Mouse (Mus musculus) kidney, embryonic 15.5 days (tissue): ENCODE results near the gene Eps8. TPM values are rescaled to one million over a fixed set of nuclear protein-coding genes. Genes with fewer than 3 reads are reported as not detected.

Experiments
- ATAC-seq: fragments of 200-750 bp; cut with Nextera tagmentation; replicated peaks from 2 replicates; pipeline ENCODE4 v1.8.0; 2017; ENCODE audit warnings: moderate TSS enrichment; ENCODE audit not compliant: low FRiP score
- H3K27ac ChIP-seq: fragments of 300-500 bp; sonication (generic); 2 replicates; pipeline ENCODE4 v1.5.1; 2015; ENCODE audit warnings: mild to moderate bottlenecking, inconsistent platforms
- H3K27me3 ChIP-seq: fragments of 300-500 bp; sonication (generic); 2 replicates; pipeline ENCODE4 v1.6.1; 2015; ENCODE audit warnings: inconsistent platforms
- H3K36me3 ChIP-seq: fragments of 300-500 bp; sonication (generic); 2 replicates; pipeline ENCODE4 v1.6.1; 2015; ENCODE audit warnings: inconsistent platforms
- H3K4me1 ChIP-seq: fragments of 300-500 bp; sonication (generic); 2 replicates; pipeline ENCODE4 v1.6.1; 2015; ENCODE audit warnings: inconsistent platforms
- H3K4me2 ChIP-seq: fragments of 300-500 bp; sonication (generic); 2 replicates; pipeline ENCODE4 v1.6.1; 2015; ENCODE audit warnings: moderate library complexity, mild to moderate bottlenecking, inconsistent platforms
- H3K4me3 ChIP-seq: fragments of 300-500 bp; sonication (generic); replicated peaks from 2 replicates; pipeline ENCODE4 v1.5.1; 2015; ENCODE audit warnings: mild to moderate bottlenecking, inconsistent platforms
- H3K9ac ChIP-seq: fragments of 300-500 bp; sonication (generic); 2 replicates; pipeline ENCODE4 v1.6.1; 2015; ENCODE audit warnings: mild to moderate bottlenecking, inconsistent platforms
- H3K9me3 ChIP-seq: fragments of 300-500 bp; sonication (generic); replicated peaks from 2 replicates; pipeline ENCODE4 v1.6.1; 2016; ENCODE audit warnings: inconsistent platforms
- whole genome bisulfite sequencing: fragments of 180-500 bp; shearing (Covaris S2); methylation state at CpG from one replicate; pipeline ENCODE4 v1.1.7; 2015; ENCODE audit warnings: mixed read lengths; 5-methylcytosine and 5-hydroxymethylcytosine counted together
- polyA plus RNA-seq: library from polyadenylated mRNA; unstranded; fragments of >200 nt; fragmentation: Nextera tagmentation; extraction: Ambion mirVana; gene quantifications from 2 replicates; pipeline ENCODE4 v1.2.1, GENCODE M21; 2015

Gene Eps8
- polyA plus RNA-seq, 1 experiment from 2014 or later: 31.1 TPM

GRCm38 (mm10) chr6:137539219-137539618, 115.5 kb downstream of the Eps8 start:
- H3K9me3 ChIP-seq: no peaks in the 10 kb centered on the region
- no peak overlapping the region for H3K9ac ChIP-seq
- no peak overlapping the region for H3K4me2 ChIP-seq
- 43% methylated on average over 7 of the region's 7 CpGs for WGBS
- peaks cover 3% of the 10 kb centered on the region for H3K36me3 ChIP-seq
- H3K4me3 ChIP-seq: no peak overlapping the region
- H3K4me1 ChIP-seq: peaks cover 29% of the 10 kb centered on the region
- no peak overlapping the region for H3K27ac ChIP-seq
- no peaks in the 10 kb centered on the region for H3K27me3 ChIP-seq
- peak; percentile 61; the same call in 1 of the 2 replicates for ATAC-seq

- H3K4me1 ChIP-seq: no peaks in the 10 kb centered on the region
- 94% methylated on average over 8 of the region's 8 CpGs for WGBS
- no peak for ATAC-seq
- H3K4me3 ChIP-seq: no peak overlapping the region
- no peaks in the 10 kb centered on the region for H3K9me3 ChIP-seq
- H3K27me3 ChIP-seq: no peaks in the 10 kb centered on the region
- no peak overlapping the region for H3K4me2 ChIP-seq
- no peak overlapping the region for H3K27ac ChIP-seq
- H3K9ac ChIP-seq: no peak overlapping the region
- H3K36me3 ChIP-seq: peaks cover 3% of the 10 kb centered on the region
Measured at GRCm38 (mm10) chr6:137532758-137533157, 121.9 kb downstream of the Eps8 start.

GRCm38 (mm10) chr6:137525769-137526168, 128.9 kb downstream of the Eps8 start:
- Histone ChIP-seq H3K4me2 (no peak overlapping the region), H3K4me1 (no peaks in the 10 kb centered on the region), H3K27ac (no peak overlapping the region), H3K36me3 (no peaks in the 10 kb centered on the region), H3K27me3 (no peaks in the 10 kb centered on the region), H3K9me3 (no peaks in the 10 kb centered on the region), H3K4me3 (no peak overlapping the region), H3K9ac (no peak overlapping the region)
- WGBS: 43% methylated on average over 3 of the region's 3 CpGs
- no peak for ATAC-seq

- H3K27ac ChIP-seq: no peak overlapping the region
- 0 out of 2 replicates have a peak, but pooled peaks have one; percentile 33 for ATAC-seq
- no peaks in the 10 kb centered on the region for H3K9me3 ChIP-seq
- H3K4me3 ChIP-seq: no peak overlapping the region
- peaks cover 9% of the 10 kb centered on the region for H3K4me1 ChIP-seq
- H3K27me3 ChIP-seq: no peaks in the 10 kb centered on the region
- H3K9ac ChIP-seq: no peak overlapping the region
- H3K4me2 ChIP-seq: no peak overlapping the region
- no peaks in the 10 kb centered on the region for H3K36me3 ChIP-seq
- 59% methylated on average over 8 of the region's 8 CpGs for WGBS
Measured at GRCm38 (mm10) chr6:137520343-137520704, 134.4 kb downstream of the Eps8 start.

GRCm38 (mm10) chr6:137519529-137520342, 134.9 kb downstream of the Eps8 start:
- Histone ChIP-seq H3K9ac (no peak overlapping the region), H3K9me3 (no peaks in the 10 kb centered on the region), H3K36me3 (no peaks in the 10 kb centered on the region), H3K4me1 (peaks cover 9% of the 10 kb centered on the region), H3K4me3 (no peak overlapping the region), H3K4me2 (no peak overlapping the region), H3K27me3 (no peaks in the 10 kb centered on the region), H3K27ac (no peak overlapping the region)
- ATAC-seq: no peak
- 44% methylated on average over 11 of the region's 11 CpGs for WGBS

GRCm38 (mm10) chr6:137514872-137515271, 139.8 kb downstream of the Eps8 start:
- ATAC-seq: no peak
- no peak overlapping the region for H3K4me3 ChIP-seq
- peaks cover 4% of the 10 kb centered on the region for H3K4me1 ChIP-seq
- no peak overlapping the region for H3K9ac ChIP-seq
- no peaks in the 10 kb centered on the region for H3K9me3 ChIP-seq
- H3K27me3 ChIP-seq: no peaks in the 10 kb centered on the region
- H3K27ac ChIP-seq: no peak overlapping the region
- WGBS: 60% methylated on average over 4 of the region's 4 CpGs
- H3K4me2 ChIP-seq: no peak overlapping the region
- no peaks in the 10 kb centered on the region for H3K36me3 ChIP-seq

GRCm38 (mm10) chr6:137512753-137513152, 141.9 kb downstream of the Eps8 start:
- Histone ChIP-seq H3K9ac (no peak overlapping the region), H3K9me3 (no peaks in the 10 kb centered on the region), H3K4me2 (no peak overlapping the region), H3K27me3 (no peaks in the 10 kb centered on the region), H3K4me3 (no peak overlapping the region), H3K4me1 (no peaks in the 10 kb centered on the region), H3K36me3 (peaks cover 9% of the 10 kb centered on the region; the same call in 1 of the 2 replicates), H3K27ac (no peak overlapping the region)
- 81% methylated on average over 5 of the region's 5 CpGs for WGBS
- no peak for ATAC-seq

GRCm38 (mm10) chr6:137509341-137510045, 145.2 kb downstream of the Eps8 start:
- peaks cover 9% of the 10 kb centered on the region; the same call in 1 of the 2 replicates for H3K36me3 ChIP-seq
- no peak for ATAC-seq
- no peak overlapping the region for H3K4me3 ChIP-seq
- 58% methylated on average over 14 of the region's 14 CpGs for WGBS
- H3K4me1 ChIP-seq: no peaks in the 10 kb centered on the region
- no peak overlapping the region for H3K27ac ChIP-seq
- H3K4me2 ChIP-seq: no peak overlapping the region
- no peak overlapping the region for H3K9ac ChIP-seq
- H3K9me3 ChIP-seq: no peaks in the 10 kb centered on the region
- no peaks in the 10 kb centered on the region for H3K27me3 ChIP-seq

- no peak overlapping the region for H3K27ac ChIP-seq
Measured at GRCm38 (mm10) chr6:137508936-137509335, 145.7 kb downstream of the Eps8 start.

GRCm38 (mm10) chr6:137506563-137506962, 148.1 kb downstream of the Eps8 start:
- ATAC-seq: no peak
- no peak overlapping the region for H3K4me2 ChIP-seq
- H3K27ac ChIP-seq: no peak overlapping the region
- H3K9ac ChIP-seq: no peak overlapping the region
- 84% methylated on average over 7 of the region's 7 CpGs for WGBS
- no peaks in the 10 kb centered on the region for H3K4me1 ChIP-seq
- no peaks in the 10 kb centered on the region for H3K9me3 ChIP-seq
- peaks cover 9% of the 10 kb centered on the region; the same call in 1 of the 2 replicates for H3K36me3 ChIP-seq
- H3K27me3 ChIP-seq: no peaks in the 10 kb centered on the region
- H3K4me3 ChIP-seq: no peak overlapping the region

More at GRCm38 (mm10) chr6:137508936-137509335, 145.7 kb downstream of the Eps8 start:
- Histone ChIP-seq H3K9ac (no peak overlapping the region), H3K36me3 (peaks cover 9% of the 10 kb centered on the region; the same call in 1 of the 2 replicates), H3K4me2 (no peak overlapping the region), H3K27me3 (no peaks in the 10 kb centered on the region), H3K9me3 (no peaks in the 10 kb centered on the region), H3K4me3 (no peak overlapping the region), H3K4me1 (no peaks in the 10 kb centered on the region)
- no peak for ATAC-seq
- 95% methylated on average over 19 of the region's 19 CpGs for WGBS

- ATAC-seq: no peak
- H3K36me3 ChIP-seq: peaks cover 9% of the 10 kb centered on the region; the same call in 1 of the 2 replicates
- H3K9me3 ChIP-seq: no peaks in the 10 kb centered on the region
- H3K27me3 ChIP-seq: no peaks in the 10 kb centered on the region
- H3K9ac ChIP-seq: no peak overlapping the region
- H3K27ac ChIP-seq: no peak overlapping the region
- H3K4me3 ChIP-seq: no peak overlapping the region
- H3K4me1 ChIP-seq: no peaks in the 10 kb centered on the region
- 64% methylated on average over 3 of the region's 3 CpGs for WGBS
- no peak overlapping the region for H3K4me2 ChIP-seq
Measured at GRCm38 (mm10) chr6:137505555-137506227, 149.0 kb downstream of the Eps8 start.

- Histone ChIP-seq H3K27me3 (no peaks in the 10 kb centered on the region), H3K9me3 (no peaks in the 10 kb centered on the region), H3K4me2 (no peak overlapping the region), H3K9ac (no peak overlapping the region), H3K36me3 (peaks cover 12% of the 10 kb centered on the region; the same call in 1 of the 2 replicates), H3K4me1 (no peaks in the 10 kb centered on the region), H3K27ac (no peak overlapping the region), H3K4me3 (no peak overlapping the region)
- WGBS: 61% methylated on average over 1 of the region's 1 CpGs
- ATAC-seq: no peak
Measured at GRCm38 (mm10) chr6:137504052-137504451, 150.6 kb downstream of the Eps8 start.
